Mouse (Mus musculus) erythroblast, embryonic 14.5 days (primary cell): ENCODE results near the gene Vsx2.

Experiments used
- GATA1 ChIP-seq: IDR thresholded peaks from 2 replicates; pipeline ENCODE4 v1.6.1; 2012; ENCODE audit warnings: low read length, inconsistent platforms, mixed read lengths
- TAL1 ChIP-seq: IDR thresholded peaks from 3 replicates; pipeline ENCODE4 v1.6.1; 2012; ENCODE audit warnings: low read length, inconsistent platforms, mixed read lengths

DNA sequence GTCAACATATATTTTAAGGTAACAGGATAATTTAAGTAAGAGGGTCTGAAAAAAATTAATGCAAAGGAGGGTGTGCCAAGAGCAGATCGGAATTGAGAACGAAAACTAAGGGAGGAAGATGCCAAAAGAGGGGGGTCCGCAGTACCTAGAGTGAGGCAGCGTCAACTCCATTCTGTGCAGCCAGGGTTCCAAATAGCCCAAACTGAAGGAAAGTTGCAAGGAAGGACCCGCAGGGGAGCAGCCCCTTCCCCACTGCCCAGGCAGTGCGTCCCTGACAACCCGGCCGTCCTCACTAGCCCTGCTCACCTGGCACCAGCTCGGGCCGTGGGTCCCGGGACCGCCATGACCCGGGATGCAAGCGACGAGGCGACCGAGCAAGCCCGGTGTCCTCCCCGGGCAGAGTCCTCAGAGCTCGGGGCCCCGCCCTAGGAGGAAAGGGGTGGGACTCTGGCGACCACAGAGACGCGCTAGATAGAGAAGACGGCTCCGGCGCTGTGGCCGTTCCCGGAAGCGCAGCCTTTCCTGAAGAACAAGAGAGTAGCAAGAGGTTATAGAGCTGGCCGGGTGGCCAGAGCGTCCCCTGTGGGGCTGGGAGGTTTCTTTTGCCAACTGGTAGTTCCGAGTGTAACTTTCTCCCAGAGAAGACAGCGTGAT lies 47.5 kb downstream of the Vsx2 start, which contains the start of gene Abcd4:
- TF ChIP-seq TAL1 (no peak), GATA1 (no peak)
